Mouse (Mus musculus) limb, embryonic 14.5 days (tissue): ENCODE measurements around the gene Olfr1502. TPM values are rescaled to one million over a fixed set of nuclear protein-coding genes. Genes with fewer than 3 reads are reported as not detected.
"Not testable (repeated sequence)": the region's sequence is repeated elsewhere in the genome, so short reads cannot be mapped to it uniquely, and the experiment has no call there.

Source experiments
- ATAC-seq: fragments of 200-750 bp; cut with Nextera tagmentation; 2 replicates; pipeline ENCODE4 v1.8.0; 2017; ENCODE audit warnings: low read depth, moderate number of reproducible peaks, moderate TSS enrichment; ENCODE audit not compliant: low FRiP score
- DNase-seq: peaks from one replicate; pipeline ENCODE4 v3.0.0-alpha.2; 2015; ENCODE audit warnings: low spot score
- H3K27ac ChIP-seq: fragments of 300-500 bp; sonication (generic); replicated peaks from 2 replicates; pipeline ENCODE4 v1.5.1; 2014; ENCODE audit warnings: low read depth, mild to moderate bottlenecking, low read length, moderate library complexity, mixed read lengths
- H3K27me3 ChIP-seq: fragments of 300-500 bp; sonication (generic); 2 replicates; pipeline ENCODE4 v1.6.1; 2014; ENCODE audit warnings: low read length, mixed read lengths; ENCODE audit not compliant: control insufficient read depth, insufficient read depth
- H3K36me3 ChIP-seq: fragments of 300-500 bp; sonication (generic); 2 replicates; pipeline ENCODE4 v1.6.1; 2014; ENCODE audit warnings: mild to moderate bottlenecking, low read length, moderate library complexity, mixed read lengths; ENCODE audit not compliant: control insufficient read depth, insufficient read depth
- H3K4me1 ChIP-seq: fragments of 300-500 bp; sonication (generic); 2 replicates; pipeline ENCODE4 v1.6.1; 2014; ENCODE audit warnings: antibody characterized with exemption, low read length, mixed read lengths; ENCODE audit not compliant: control insufficient read depth, insufficient read depth
- H3K4me2 ChIP-seq: fragments of 300-500 bp; sonication (generic); replicated peaks from 2 replicates; pipeline ENCODE4 v1.6.1; 2014; ENCODE audit warnings: low read depth, mild to moderate bottlenecking, low read length, moderate library complexity; ENCODE audit not compliant: severe bottlenecking
- H3K4me3 ChIP-seq: fragments of 300-500 bp; sonication (generic); replicated peaks from 2 replicates; pipeline ENCODE4 v1.5.1; 2014; ENCODE audit warnings: low read length
- H3K9ac ChIP-seq: fragments of 300-500 bp; sonication (generic); 2 replicates; pipeline ENCODE4 v1.6.1; 2014; ENCODE audit warnings: mild to moderate bottlenecking, low read depth, low read length, moderate library complexity; ENCODE audit not compliant: severe bottlenecking
- H3K9me3 ChIP-seq: fragments of 300-500 bp; sonication (generic); 2 replicates; pipeline ENCODE4 v1.6.1; 2016; ENCODE audit warnings: low read length; ENCODE audit not compliant: control insufficient read depth
- POLR2A ChIP-seq: fragments of 200-500 bp; IDR thresholded peaks from 2 replicates; pipeline ENCODE4 v1.8.0; 2012; ENCODE audit warnings: inconsistent platforms, mild to moderate bottlenecking, moderate library complexity, borderline replicate concordance; ENCODE audit not compliant: insufficient read depth, insufficient read length; ENCODE audit errors: extremely low read depth
- WGBS: fragments of 180-500 bp; shearing (Covaris S2); extraction: QIAGEN DNeasy Blood & Tissue Kit; methylation state at CpG from one replicate; pipeline ENCODE4 v1.1.7; 2014; 5-methylcytosine and 5-hydroxymethylcytosine counted together
- polyA plus RNA-seq, 2 experiments: library from polyadenylated mRNA; depleted of rRNA in 1 of 2; stranded (reverse) in 1 of 2; unstranded in 1 of 2; fragments of >200 nt; fragmentation: Nextera tagmentation in 1 of 2; extraction: Ambion mirVana in 1 of 2; gene quantifications; 2 replicates each; pipeline versions ENCODE4 v1.2.1 to v1.2.3; 2012 to 2014

The Olfr1502 gene
- polyA plus RNA-seq, 2 experiments = not detected

DNA sequence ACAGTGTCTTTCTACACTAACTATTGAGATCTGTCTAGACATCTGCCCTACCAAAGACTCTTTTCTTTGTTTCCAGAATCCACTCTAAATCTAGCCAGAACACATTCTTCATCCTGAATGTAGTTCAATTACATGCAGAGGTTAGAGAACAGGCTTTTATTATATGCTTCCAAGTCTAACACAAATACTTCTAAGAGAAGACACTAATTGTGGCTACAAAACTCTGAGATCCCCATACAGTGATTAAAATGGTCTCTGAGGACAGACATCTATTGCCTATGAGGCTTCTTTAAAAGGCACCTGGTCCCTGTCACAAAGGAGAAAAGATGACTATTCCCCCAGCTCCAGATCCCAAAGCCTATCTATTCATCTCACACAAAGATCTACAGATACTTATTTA is 31.2 kb upstream of the Olfr1502 start, which contains the start of gene Olfr1500:
Olfr1500 (minus strand) TSS at position 101 of the 400 bp plus-strand sequence.
- ATAC-seq (no peak), DNase-seq (no peak)
- no peaks in the 10 kb centered on the region for H3K36me3 ChIP-seq
- H3K27ac ChIP-seq = no peak within 1 kb of the TSS
- no peaks in the 10 kb centered on the region for H3K27me3 ChIP-seq
- H3K9ac ChIP-seq = no peak within 1 kb of the TSS
- H3K4me3 ChIP-seq = no peak within 1 kb of the TSS
- H3K9me3 ChIP-seq = no peaks in the 10 kb centered on the region
- H3K4me2 ChIP-seq = no peak within 1 kb of the TSS
- no peaks in the 10 kb centered on the region for H3K4me1 ChIP-seq
- TF ChIP-seq POLR2A = no peak

- not testable (repeated sequence) for H3K4me1 ChIP-seq, H3K36me3 ChIP-seq, H3K27ac ChIP-seq, H3K9ac ChIP-seq, H3K4me3 ChIP-seq, H3K4me2 ChIP-seq, DNase-seq, H3K27me3 ChIP-seq, ATAC-seq, H3K9me3 ChIP-seq
Measured at GRCm38 (mm10) chr19:13850592-13850991, 11.0 kb upstream of the Olfr1502 start, which contains the start of gene Olfr1501. Gene Olfr1501, minus strand, starts transcription at chr19:13850692.

DNA sequence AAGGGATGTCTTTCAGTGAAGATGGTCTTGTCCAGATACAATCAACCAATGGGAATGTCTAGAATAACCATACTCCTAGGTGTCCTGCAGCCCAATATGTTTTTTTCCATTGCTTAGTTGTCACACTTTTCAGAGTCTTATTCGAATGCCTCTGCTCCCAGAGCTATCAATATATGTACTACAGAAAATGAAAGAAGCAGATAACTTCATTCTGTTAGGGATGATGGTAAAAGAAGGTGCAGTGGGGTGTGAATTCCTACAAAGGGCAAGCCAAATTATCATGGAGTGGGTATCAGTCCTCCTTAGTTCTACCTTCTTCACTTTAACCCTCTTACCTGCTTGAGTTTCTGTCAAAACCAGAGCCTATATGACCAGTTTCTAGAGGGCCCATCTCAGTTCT is 36.2 kb downstream of the Olfr1502 start, which contains the start of gene Olfr1504:
Olfr1504 (minus strand) TSS at position 101 of the 400 bp plus-strand sequence.
- Histone ChIP-seq H3K9me3 (no peaks in the 10 kb centered on the region), H3K4me1 (no peaks in the 10 kb centered on the region), H3K9ac (no peak within 1 kb of the TSS), H3K4me3 (no peak within 1 kb of the TSS), H3K27me3 (no peaks in the 10 kb centered on the region), H3K27ac (no peak within 1 kb of the TSS), H3K36me3 (no peaks in the 10 kb centered on the region), H3K4me2 (no peak within 1 kb of the TSS)
- DNase-seq = no peak
- whole genome bisulfite sequencing = 62% methylated on average over 1 of the region's 1 CpGs
- ATAC-seq = no peak
- no peak for TF ChIP-seq POLR2A

Other genes starting within 250 kb of the Olfr1502 start
- not detected in 2 replicates for gene Olfr1487, start 244.4 kb upstream of the Olfr1502 start, polyA plus RNA-seq (2012; rRNA removed)
- gene Olfr1487, start 244.4 kb upstream of the Olfr1502 start, polyA plus RNA-seq (2014; fragmentation: Nextera tagmentation; extraction: Ambion mirVana) = not detected in 2 replicates
- not detected in 2 replicates for gene Olfr1489, start 230.2 kb upstream of the Olfr1502 start, polyA plus RNA-seq (2012; rRNA removed)
- not detected in 2 replicates for gene Olfr1489, start 230.2 kb upstream of the Olfr1502 start, polyA plus RNA-seq (2014; fragmentation: Nextera tagmentation; extraction: Ambion mirVana)
- not detected in 2 replicates for gene Olfr1490, start 210.7 kb upstream of the Olfr1502 start, polyA plus RNA-seq (2012; rRNA removed)
- gene Olfr1490, start 210.7 kb upstream of the Olfr1502 start, polyA plus RNA-seq (2014; fragmentation: Nextera tagmentation; extraction: Ambion mirVana) = not detected in 2 replicates
- not detected in 2 replicates for gene Olfr1491, start 164.5 kb upstream of the Olfr1502 start, polyA plus RNA-seq (2012; rRNA removed)
- not detected in 2 replicates for gene Olfr1491, start 164.5 kb upstream of the Olfr1502 start, polyA plus RNA-seq (2014; fragmentation: Nextera tagmentation; extraction: Ambion mirVana)
- gene Olfr1493-ps1, start 138.5 kb upstream of the Olfr1502 start, polyA plus RNA-seq (2012; rRNA removed) = not detected in 2 replicates
- gene Olfr1493-ps1, start 138.5 kb upstream of the Olfr1502 start, polyA plus RNA-seq (2014; fragmentation: Nextera tagmentation; extraction: Ambion mirVana) = not detected in 2 replicates
- not detected in 2 replicates for gene Olfr1494, start 122.1 kb upstream of the Olfr1502 start, polyA plus RNA-seq (2012; rRNA removed)
- gene Olfr1494, start 122.1 kb upstream of the Olfr1502 start, polyA plus RNA-seq (2014; fragmentation: Nextera tagmentation; extraction: Ambion mirVana) = not detected in 2 replicates
- gene Olfr1495, start 97.2 kb upstream of the Olfr1502 start, polyA plus RNA-seq (2012; rRNA removed) = not detected in 2 replicates
- not detected in 2 replicates for gene Olfr1495, start 97.2 kb upstream of the Olfr1502 start, polyA plus RNA-seq (2014; fragmentation: Nextera tagmentation; extraction: Ambion mirVana)
- gene Olfr1496, start 83.9 kb upstream of the Olfr1502 start, polyA plus RNA-seq (2012; rRNA removed) = not detected in 2 replicates
- not detected in 2 replicates for gene Olfr1496, start 83.9 kb upstream of the Olfr1502 start, polyA plus RNA-seq (2014; fragmentation: Nextera tagmentation; extraction: Ambion mirVana)
- not detected in 2 replicates for gene Olfr1497, start 63.6 kb upstream of the Olfr1502 start, polyA plus RNA-seq (2012; rRNA removed)
- gene Olfr1497, start 63.6 kb upstream of the Olfr1502 start, polyA plus RNA-seq (2014; fragmentation: Nextera tagmentation; extraction: Ambion mirVana) = not detected in 2 replicates
- not detected in 2 replicates for gene Olfr1499, start 42.3 kb upstream of the Olfr1502 start, polyA plus RNA-seq (2012; rRNA removed)
- gene Olfr1499, start 42.3 kb upstream of the Olfr1502 start, polyA plus RNA-seq (2014; fragmentation: Nextera tagmentation; extraction: Ambion mirVana) = not detected in 2 replicates
- gene Olfr1500, start 31.3 kb upstream of the Olfr1502 start, polyA plus RNA-seq (2012; rRNA removed) = not detected in 2 replicates
- not detected in 2 replicates for gene Olfr1500, start 31.3 kb upstream of the Olfr1502 start, polyA plus RNA-seq (2014; fragmentation: Nextera tagmentation; extraction: Ambion mirVana)
- not detected in 2 replicates for gene Olfr1501, start 11.1 kb upstream of the Olfr1502 start, polyA plus RNA-seq (2012; rRNA removed)
- gene Olfr1501, start 11.1 kb upstream of the Olfr1502 start, polyA plus RNA-seq (2014; fragmentation: Nextera tagmentation; extraction: Ambion mirVana) = not detected in 2 replicates
- not detected in 2 replicates for gene Olfr1504, start 36.1 kb downstream of the Olfr1502 start, polyA plus RNA-seq (2012; rRNA removed)
- not detected in 2 replicates for gene Olfr1504, start 36.1 kb downstream of the Olfr1502 start, polyA plus RNA-seq (2014; fragmentation: Nextera tagmentation; extraction: Ambion mirVana)
- not detected in 2 replicates for gene Olfr1505, start 51.7 kb downstream of the Olfr1502 start, polyA plus RNA-seq (2012; rRNA removed)
- not detected in 2 replicates for gene Olfr1505, start 51.7 kb downstream of the Olfr1502 start, polyA plus RNA-seq (2014; fragmentation: Nextera tagmentation; extraction: Ambion mirVana)